Mouse (Mus musculus): ENCODE measurements around the gene Ankrd23. TPM values are rescaled to one million over a fixed set of nuclear protein-coding genes. Genes with fewer than 3 reads are reported as not detected.
A peak's percentile ranks its signal among the peaks of the same experiment; 100 is the strongest.

Gene Ankrd23
- polyA plus RNA-seq, 1 experiment: 5.5 TPM

DNA sequence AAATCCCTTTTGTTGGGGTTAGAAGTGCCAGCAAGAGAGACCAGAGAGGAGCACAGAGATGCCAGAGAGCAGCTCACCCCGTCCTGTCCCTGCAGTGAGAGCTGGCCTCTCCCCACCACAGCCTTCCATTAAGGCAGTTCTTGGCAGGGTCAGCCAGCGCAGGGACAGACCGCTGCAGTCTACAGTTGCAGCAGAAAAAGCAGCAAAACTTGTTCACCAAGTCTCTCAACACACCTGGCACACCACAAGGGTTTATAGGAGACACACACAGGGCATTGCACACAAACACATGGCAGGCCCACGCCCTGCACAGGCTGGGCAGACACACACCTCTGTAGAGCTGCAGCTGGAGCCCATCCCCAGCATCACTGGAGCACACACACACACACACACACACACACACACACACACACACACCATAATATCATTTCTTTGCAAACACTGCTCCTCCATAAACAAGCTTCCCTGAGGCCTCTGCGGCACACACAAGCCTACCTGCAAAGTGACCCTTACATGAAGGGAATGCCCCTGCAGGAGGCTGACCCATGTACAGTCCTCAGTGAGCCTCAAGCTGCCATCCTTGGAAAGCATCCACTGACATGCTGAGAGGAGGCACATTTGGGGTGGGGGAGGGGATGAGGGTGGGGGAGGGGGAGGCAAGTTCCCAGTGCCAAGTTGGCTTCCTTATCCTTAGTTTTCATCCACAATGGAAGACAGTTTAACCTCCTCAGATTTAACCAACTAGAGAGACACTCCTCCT lies 37.7 kb upstream of the Ankrd23 start:
- no peak overlapping the region for H3K4me3 ChIP-seq (ENCODE audit: insufficient read depth, low read length)
- H3K4me1 ChIP-seq (ENCODE audit: control insufficient read depth, insufficient read depth, low read length): peaks cover 49% of the 10 kb centered on the region
- no peak overlapping the region for H3K27ac ChIP-seq (ENCODE audit: insufficient read depth, low read depth, low read length)
- TF ChIP-seq POLR2A (IDR thresholded peaks at IDR 0.05; ENCODE audit: borderline replicate concordance, low read depth, low read length) (no peak), CTCF (IDR thresholded peaks at IDR 0.05; ENCODE audit: low read depth, low read length) (no peak)

DNA sequence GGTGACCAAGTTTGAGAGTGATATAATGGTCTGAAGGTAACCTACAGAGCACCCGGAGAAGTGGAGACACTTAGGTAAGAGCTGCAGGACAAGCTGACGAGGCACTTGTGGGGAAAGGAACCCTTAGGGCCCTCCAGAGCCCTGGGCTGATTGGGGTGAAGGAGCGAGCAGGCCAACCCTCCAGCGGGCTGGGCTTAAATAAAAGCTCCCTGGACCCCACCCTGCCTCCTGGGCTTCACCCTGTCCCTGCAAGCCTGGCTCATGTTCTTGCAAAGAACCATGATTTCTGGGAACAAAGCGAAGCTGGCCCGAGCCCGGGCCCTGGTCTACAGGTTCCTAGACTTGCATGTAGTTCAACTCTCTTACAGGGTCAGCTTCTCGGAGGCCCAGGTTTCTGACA lies 36.8 kb upstream of the Ankrd23 start:
- no peak overlapping the region for H3K27ac ChIP-seq (ENCODE audit: insufficient read depth, low read depth, low read length)
- H3K4me1 ChIP-seq (ENCODE audit: control insufficient read depth, insufficient read depth, low read length): peaks cover 55% of the 10 kb centered on the region
- TF ChIP-seq POLR2A (IDR thresholded peaks at IDR 0.05; ENCODE audit: borderline replicate concordance, low read depth, low read length) (no peak), CTCF (IDR thresholded peaks at IDR 0.05; ENCODE audit: low read depth, low read length) (0 out of 2 replicates have a peak, but pooled peaks have one; percentile 5)
- H3K4me3 ChIP-seq (ENCODE audit: insufficient read depth, low read length): no peak overlapping the region

DNA sequence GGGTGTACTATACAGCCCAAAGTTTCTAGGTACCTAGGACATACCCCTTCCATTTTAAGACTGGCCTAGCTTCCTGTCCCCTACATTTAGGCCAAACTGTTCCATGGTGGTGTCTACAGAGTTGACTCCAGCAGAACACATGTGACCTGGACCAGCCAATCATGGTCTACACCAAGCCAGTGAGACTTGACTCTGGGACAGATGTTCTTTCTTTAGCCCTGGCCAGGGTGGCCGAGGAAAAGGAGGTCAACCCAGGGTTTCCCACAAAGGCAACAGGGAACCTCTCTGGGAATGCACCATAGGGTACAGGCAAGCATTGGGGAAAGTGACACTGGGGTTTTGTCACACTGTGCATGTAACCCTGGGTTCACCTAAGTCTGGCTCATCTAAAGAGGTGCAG lies 36.0 kb upstream of the Ankrd23 start:
- H3K27ac ChIP-seq (ENCODE audit: insufficient read depth, low read depth, low read length): no peak overlapping the region
- H3K4me1 ChIP-seq (ENCODE audit: control insufficient read depth, insufficient read depth, low read length): peaks cover 55% of the 10 kb centered on the region

DNA sequence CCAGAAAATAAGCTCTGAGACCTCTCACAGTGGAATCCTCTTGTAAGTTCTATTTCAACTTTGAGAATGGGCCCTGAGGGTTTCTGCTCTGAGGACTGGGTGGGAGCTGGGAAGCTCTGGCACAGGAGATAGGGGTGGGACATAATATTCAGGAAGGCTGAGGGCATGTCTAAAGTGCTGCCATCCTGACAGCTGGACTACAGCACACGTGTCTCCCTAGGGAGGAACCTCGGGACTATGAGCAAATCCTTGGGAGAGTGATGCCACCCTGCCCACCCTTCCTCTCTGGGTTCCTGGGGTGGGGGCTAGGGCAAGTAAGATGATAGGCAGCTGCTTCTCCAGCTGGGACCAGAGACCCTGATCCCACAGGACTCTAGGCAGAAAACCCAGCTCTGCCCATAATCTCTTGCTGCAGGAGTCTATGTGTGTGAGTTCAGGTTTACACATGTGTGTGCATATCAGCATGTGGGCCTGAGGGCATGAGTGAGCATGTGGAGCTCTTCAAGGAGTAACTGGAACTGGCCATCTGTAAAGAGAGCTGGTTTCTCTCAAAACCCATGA lies 35.5 kb upstream of the Ankrd23 start:
- Histone ChIP-seq H3K4me1 (ENCODE audit: control insufficient read depth, insufficient read depth, low read length) (peaks cover 55% of the 10 kb centered on the region), H3K4me3 (ENCODE audit: insufficient read depth, low read length) (no peak overlapping the region), H3K27ac (ENCODE audit: insufficient read depth, low read depth, low read length) (no peak overlapping the region)
- TF ChIP-seq CTCF (IDR thresholded peaks at IDR 0.05; ENCODE audit: low read depth, low read length) (no peak), POLR2A (IDR thresholded peaks at IDR 0.05; ENCODE audit: borderline replicate concordance, low read depth, low read length) (no peak)

More for the DNA sequence above, 36.0 kb upstream of the Ankrd23 start:
- no peak overlapping the region for H3K4me3 ChIP-seq (ENCODE audit: insufficient read depth, low read length)
- TF ChIP-seq CTCF (IDR thresholded peaks at IDR 0.05; ENCODE audit: low read depth, low read length) (no peak), POLR2A (IDR thresholded peaks at IDR 0.05; ENCODE audit: borderline replicate concordance, low read depth, low read length) (no peak)

DNA sequence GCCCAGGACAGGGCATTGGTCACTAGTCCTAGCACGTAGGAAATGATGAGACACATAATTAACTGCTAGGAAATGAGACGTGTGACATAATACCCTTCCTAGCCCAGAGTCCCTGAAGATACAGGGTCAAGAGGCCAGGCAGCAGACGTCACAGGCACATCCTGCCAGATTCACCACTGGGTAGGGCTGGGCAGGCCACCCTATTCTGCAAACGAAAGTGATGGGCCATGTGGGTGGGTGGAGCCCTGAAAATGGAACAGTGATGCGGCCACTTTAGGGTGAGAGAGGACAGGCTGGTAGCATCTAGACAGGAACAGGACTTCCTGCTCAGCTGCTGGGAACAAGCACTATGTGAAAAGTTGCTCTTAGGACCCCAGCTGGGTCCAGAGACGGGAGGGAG lies 34.9 kb upstream of the Ankrd23 start:
- Histone ChIP-seq H3K27ac (ENCODE audit: insufficient read depth, low read depth, low read length) (peak overlapping the region; percentile 14), H3K4me1 (ENCODE audit: control insufficient read depth, insufficient read depth, low read length) (peaks cover 61% of the 10 kb centered on the region), H3K4me3 (ENCODE audit: insufficient read depth, low read length) (no peak overlapping the region)
- TF ChIP-seq POLR2A (IDR thresholded peaks at IDR 0.05; ENCODE audit: borderline replicate concordance, low read depth, low read length) (no peak), CTCF (IDR thresholded peaks at IDR 0.05; ENCODE audit: low read depth, low read length) (no peak)

DNA sequence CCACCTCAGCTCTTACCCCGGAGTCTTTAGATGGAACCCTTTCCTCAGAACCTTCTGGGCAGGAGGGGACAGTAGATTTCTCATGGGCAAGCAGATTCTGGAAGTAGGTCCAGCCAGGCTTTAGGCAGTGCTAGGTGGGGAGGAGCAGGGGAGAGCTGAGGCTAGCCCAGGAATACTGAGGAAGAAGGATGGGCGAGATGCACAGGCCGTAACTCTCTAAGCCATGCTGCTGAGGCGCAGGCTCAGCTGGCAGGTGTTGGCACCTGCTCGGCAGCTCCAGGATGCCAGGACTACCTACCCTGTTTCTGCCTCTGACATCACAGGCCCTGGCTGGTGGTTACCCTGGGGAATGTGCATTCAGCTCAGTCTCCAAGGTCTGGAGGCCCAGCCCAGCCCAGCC lies 33.6 kb upstream of the Ankrd23 start:
- peaks cover 69% of the 10 kb centered on the region for H3K4me1 ChIP-seq (ENCODE audit: control insufficient read depth, insufficient read depth, low read length)
- H3K4me3 ChIP-seq (ENCODE audit: insufficient read depth, low read length): no peak overlapping the region
- H3K27ac ChIP-seq (ENCODE audit: insufficient read depth, low read depth, low read length): no peak overlapping the region
- TF ChIP-seq CTCF (IDR thresholded peaks at IDR 0.05; ENCODE audit: low read depth, low read length): no peak
- TF ChIP-seq POLR2A (IDR thresholded peaks at IDR 0.05; ENCODE audit: borderline replicate concordance, low read depth, low read length): no peak

DNA sequence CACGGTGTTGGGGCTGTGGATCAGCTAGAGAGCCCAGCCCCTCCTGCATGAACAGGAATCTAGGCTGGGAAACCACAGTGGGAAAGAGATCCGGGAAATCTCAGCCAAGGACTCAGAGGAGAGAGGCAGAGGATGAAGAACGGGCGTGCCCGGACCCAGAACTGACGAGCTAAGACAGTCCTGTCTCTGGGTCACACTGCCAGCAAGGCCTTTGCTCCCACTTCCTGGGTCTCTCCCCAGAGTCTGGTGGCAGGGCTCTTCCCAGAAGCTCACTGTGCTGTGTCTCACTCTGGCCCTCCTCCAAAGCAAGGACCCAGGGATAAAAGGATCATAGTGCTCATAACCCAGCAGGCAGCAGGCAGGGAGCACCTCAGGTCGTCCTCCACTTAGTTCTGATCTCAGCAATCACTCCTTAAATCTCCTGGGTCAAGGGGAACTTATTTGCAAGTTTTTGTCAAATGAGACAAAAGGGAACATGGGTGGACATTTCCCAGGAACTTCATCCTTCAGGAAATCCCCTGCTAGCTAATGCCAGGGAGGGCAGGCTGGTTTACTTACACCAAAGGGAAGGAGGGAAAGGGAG lies 33.1 kb upstream of the Ankrd23 start:
- H3K27ac ChIP-seq (ENCODE audit: insufficient read depth, low read depth, low read length): peak overlapping the region; percentile 44
- peaks cover 75% of the 10 kb centered on the region for H3K4me1 ChIP-seq (ENCODE audit: control insufficient read depth, insufficient read depth, low read length)
- H3K4me3 ChIP-seq (ENCODE audit: insufficient read depth, low read length): no peak overlapping the region
- TF ChIP-seq POLR2A (IDR thresholded peaks at IDR 0.05; ENCODE audit: borderline replicate concordance, low read depth, low read length): no peak
- TF ChIP-seq CTCF (IDR thresholded peaks at IDR 0.05; ENCODE audit: low read depth, low read length): no peak

DNA sequence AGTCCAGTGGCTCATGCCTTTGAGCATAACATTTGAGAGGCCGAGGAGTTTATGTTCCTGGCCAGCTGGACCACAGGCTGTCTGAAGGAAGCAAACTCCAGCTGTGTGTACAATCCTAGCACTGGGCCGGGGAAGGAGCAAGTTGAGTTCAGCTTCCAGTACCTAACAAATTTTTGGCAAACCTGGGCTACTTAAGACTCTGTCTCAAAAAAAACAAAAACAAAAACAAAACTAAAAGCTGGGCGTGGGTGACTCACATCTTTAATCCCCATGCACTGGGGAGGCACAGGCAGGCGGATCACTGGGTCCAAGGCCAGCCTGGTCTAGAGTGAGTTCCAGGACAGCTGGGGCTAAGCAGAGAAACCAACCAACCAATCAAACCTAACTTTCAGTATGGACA lies 32.1 kb upstream of the Ankrd23 start:
- TF ChIP-seq POLR2A (IDR thresholded peaks at IDR 0.05; ENCODE audit: borderline replicate concordance, low read depth, low read length) (no peak), CTCF (IDR thresholded peaks at IDR 0.05; ENCODE audit: low read depth, low read length) (no peak)
- Histone ChIP-seq H3K4me3 (ENCODE audit: insufficient read depth, low read length) (no peak overlapping the region), H3K27ac (ENCODE audit: insufficient read depth, low read depth, low read length) (peak overlapping the region; percentile 16; the same call in 1 of the 2 replicates)

DNA sequence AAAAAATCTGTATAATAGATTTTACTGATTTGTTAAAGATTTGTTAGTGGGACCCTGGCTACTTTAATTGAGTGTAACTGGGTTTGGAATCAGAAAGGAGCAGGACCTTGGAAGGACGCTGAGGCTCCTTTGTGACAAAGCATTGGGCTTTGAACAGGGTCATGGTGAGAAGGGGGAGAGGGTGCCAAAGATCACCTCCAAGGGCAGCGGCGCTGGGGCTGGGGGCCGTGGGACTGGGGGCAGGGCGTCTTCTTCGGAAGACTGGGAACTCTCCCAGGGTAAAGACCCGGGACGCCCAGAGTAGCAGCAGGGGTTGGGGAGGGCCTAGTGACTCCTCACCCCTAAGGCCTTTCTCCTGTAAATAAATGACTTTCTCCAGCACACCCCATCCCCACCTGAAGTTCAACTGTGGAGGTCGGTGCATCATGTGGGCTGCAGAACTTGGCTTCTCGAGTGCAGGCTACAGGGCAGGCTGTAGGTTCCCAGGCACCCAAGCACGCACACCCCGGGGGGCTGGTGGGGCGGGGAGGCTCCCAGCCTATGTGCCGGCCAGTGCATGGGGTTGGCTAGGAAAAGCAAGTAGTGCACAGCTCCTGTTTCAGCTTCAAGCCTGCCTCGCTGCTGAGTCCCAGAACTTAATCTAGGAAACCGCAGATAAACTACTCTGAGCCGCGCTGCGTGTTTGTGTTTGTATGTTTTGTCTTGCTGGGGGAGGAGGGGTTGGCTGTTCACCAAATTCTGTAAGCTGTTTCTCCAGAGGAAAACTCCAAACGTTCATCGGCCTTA lies 31.3 kb upstream of the Ankrd23 start:
- Histone ChIP-seq H3K4me3 (ENCODE audit: insufficient read depth, low read length) (no peak overlapping the region), H3K27ac (ENCODE audit: insufficient read depth, low read depth, low read length) (no peak overlapping the region), H3K4me1 (ENCODE audit: control insufficient read depth, insufficient read depth, low read length) (peaks cover 77% of the 10 kb centered on the region)
- no peak for TF ChIP-seq CTCF (IDR thresholded peaks at IDR 0.05; ENCODE audit: low read depth, low read length)
- no peak for TF ChIP-seq POLR2A (IDR thresholded peaks at IDR 0.05; ENCODE audit: borderline replicate concordance, low read depth, low read length)

More for the DNA sequence above, 32.1 kb upstream of the Ankrd23 start:
- peaks cover 78% of the 10 kb centered on the region for H3K4me1 ChIP-seq (ENCODE audit: control insufficient read depth, insufficient read depth, low read length)
